Mouse (Mus musculus): ENCODE measurements around the gene Nt5dc3.

DNA sequence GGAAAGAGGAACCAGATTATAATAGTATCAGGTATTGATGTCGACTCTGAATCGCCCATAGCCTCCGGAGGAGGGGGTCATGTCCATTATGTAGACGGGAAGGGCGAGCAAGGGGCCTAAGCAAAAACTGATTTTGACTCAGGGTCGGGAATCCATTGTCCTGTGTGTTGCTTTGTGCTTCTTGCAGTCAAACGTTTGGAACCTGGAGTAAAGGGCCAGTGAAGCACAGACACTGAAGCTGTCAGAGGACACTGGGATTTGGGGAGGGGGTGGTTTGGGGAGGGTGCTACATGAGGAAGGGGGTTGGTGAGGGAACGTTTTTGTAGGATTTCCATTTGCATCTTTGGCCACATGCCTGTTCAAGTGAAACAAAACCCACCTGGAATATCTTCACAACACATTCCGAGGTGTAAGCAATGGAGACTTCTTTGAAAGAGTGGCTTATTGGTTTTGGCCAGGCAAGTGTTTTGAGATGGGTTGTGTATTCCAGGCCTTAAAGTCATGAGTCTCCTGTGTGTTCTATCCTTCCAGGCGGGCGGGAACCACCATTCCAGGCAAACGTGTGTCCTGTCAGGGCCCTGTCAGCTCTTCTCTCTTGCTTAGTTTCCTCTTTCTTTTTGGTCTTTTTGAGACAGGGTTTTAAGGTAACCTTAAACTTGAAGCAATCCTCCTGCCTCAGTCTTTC lies 1.2 kb downstream of the Nt5dc3 start:
- TF ChIP-seq POLR2A (IDR thresholded peaks at IDR 0.05; ENCODE audit: low read depth, low read length) (no peak), CTCF (conservative IDR thresholded peaks at IDR 0.05; ENCODE audit: insufficient read depth, insufficient read length, low read depth, low read length) (no peak)
